Mouse (Mus musculus): ENCODE data around the gene Frmpd4.

The Frmpd4 gene

GRCm38 (mm10) chrX:167522528-167522927 is 1054.5 kb downstream of the Frmpd4 start:
- DNase-seq = no peak

GRCm38 (mm10) chrX:167518440-167518839 is 1058.6 kb downstream of the Frmpd4 start:
- DNase-seq = no peak

GRCm38 (mm10) chrX:167497780-167498179 is 1079.3 kb downstream of the Frmpd4 start:
- DNase-seq = peak; percentile 37

- no peak for DNase-seq
Measured at GRCm38 (mm10) chrX:167492265-167492664, 1084.8 kb downstream of the Frmpd4 start.

GRCm38 (mm10) chrX:167491589-167492207 is 1085.3 kb downstream of the Frmpd4 start:
- DNase-seq = no peak

GRCm38 (mm10) chrX:167483409-167484177 is 1093.4 kb downstream of the Frmpd4 start:
- DNase-seq = no peak

GRCm38 (mm10) chrX:167477636-167478035 is 1099.4 kb downstream of the Frmpd4 start:
- DNase-seq = no peak

GRCm38 (mm10) chrX:167434883-167435282 is 1142.1 kb downstream of the Frmpd4 start:
- DNase-seq = peak; percentile 1

- no peak for DNase-seq
Measured at GRCm38 (mm10) chrX:167433950-167434349, 1143.1 kb downstream of the Frmpd4 start.

All from lung, postnatal 36 days (tissue).